Mouse (Mus musculus) C2C12 (cell line): ENCODE results near the gene Slc15a3. TPM values are rescaled to one million over a fixed set of nuclear protein-coding genes. Genes with fewer than 3 reads are reported as not detected.

Experiments
- H3K27me3 ChIP-seq: one replicate; pipeline ENCODE4 v1.6.1; 2011; ENCODE audit not compliant: control insufficient read depth, insufficient read depth, insufficient read length
- H3K36me3 ChIP-seq: one replicate; pipeline ENCODE4 v1.6.1; 2011; ENCODE audit not compliant: control insufficient read depth, insufficient read depth
- H3K4me3 ChIP-seq: one replicate; pipeline ENCODE4 v1.5.1; 2011; ENCODE audit warnings: mild to moderate bottlenecking, control low read depth; ENCODE audit not compliant: poor library complexity, insufficient read depth, severe bottlenecking
- H3K79me2 ChIP-seq: one replicate; pipeline ENCODE4 v1.6.1; 2011; ENCODE audit not compliant: control insufficient read depth, insufficient read depth
- H3K79me3 ChIP-seq: one replicate; pipeline ENCODE4 v1.6.1; 2011; ENCODE audit warnings: low read depth, control low read depth
- H3ac ChIP-seq: one replicate; pipeline ENCODE3; 2011; ENCODE audit warnings: low read depth; ENCODE audit not compliant: control insufficient read depth, insufficient read length
- CEBPB ChIP-seq: IDR thresholded peaks from one replicate; pipeline ENCODE4 v1.6.1; 2011; ENCODE audit warnings: low read depth, mild to moderate bottlenecking, control low read depth, moderate library complexity
- CTCF ChIP-seq: IDR thresholded peaks from one replicate; pipeline ENCODE4 v1.5.1; 2011; ENCODE audit not compliant: control insufficient read depth, insufficient read depth, insufficient read length
- FOSL1 ChIP-seq: IDR thresholded peaks from one replicate; pipeline ENCODE4 v1.8.0; 2011; ENCODE audit warnings: mild to moderate bottlenecking, low read length; ENCODE audit not compliant: poor library complexity, insufficient read depth, severe bottlenecking
- MAX ChIP-seq: IDR thresholded peaks from one replicate; pipeline ENCODE4 v1.6.1; 2011; ENCODE audit warnings: mild to moderate bottlenecking, control low read depth
- MYOD1 ChIP-seq: IDR thresholded peaks from one replicate; pipeline ENCODE4 v1.6.1; 2011; ENCODE audit warnings: low read depth; ENCODE audit not compliant: control insufficient read depth, insufficient read length
- MYOG ChIP-seq: IDR thresholded peaks from one replicate; pipeline ENCODE4 v1.6.1; 2011; ENCODE audit not compliant: control insufficient read depth, insufficient read length; ENCODE audit errors: extremely low read depth
- USF1 ChIP-seq: IDR thresholded peaks from one replicate; pipeline ENCODE4 v1.6.1; 2011; ENCODE audit warnings: low read depth, mild to moderate bottlenecking, control low read depth, moderate library complexity
- polyA plus RNA-seq: library from polyadenylated mRNA; unstranded; fragments of >200 nt; fragmentation: generic; extraction: Trizol; gene quantifications from one replicate; pipeline ENCODE4 v1.2.1, GENCODE M21; 2012; ENCODE audit warnings: missing spikeins

Gene Slc15a3
- polyA plus RNA-seq, 1 experiment = 6.3 TPM

DNA sequence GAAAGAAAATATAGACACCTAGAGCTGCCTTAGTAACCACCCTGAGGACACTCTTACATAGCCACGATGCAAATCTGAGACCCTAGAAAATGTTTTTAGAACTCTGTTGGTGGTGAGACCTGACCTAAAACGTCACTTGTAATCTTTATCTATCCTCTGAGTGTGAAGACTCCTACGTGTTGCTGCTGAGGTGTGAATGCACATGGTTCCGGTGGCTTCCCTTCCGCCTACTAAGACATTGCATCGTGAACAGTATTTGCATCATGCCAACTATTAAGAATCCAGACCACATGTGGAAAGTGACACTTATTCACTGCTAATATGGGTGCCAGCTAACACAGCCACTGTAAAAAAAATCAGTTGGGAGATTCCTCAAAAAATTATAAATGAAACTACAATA is 23.7 kb upstream of the Slc15a3 start:
- Histone ChIP-seq H3K79me2 (no peaks in the 10 kb centered on the region), H3K79me3 (no peaks in the 10 kb centered on the region), H3ac (no peak overlapping the region), H3K4me3 (no peak overlapping the region), H3K36me3 (no peaks in the 10 kb centered on the region), H3K27me3 (no peaks in the 10 kb centered on the region)
- TF ChIP-seq CEBPB (no peak), MAX (no peak), CTCF (no peak), FOSL1 (no peak), USF1 (no peak), MYOG (no peak), MYOD1 (no peak)

- no peaks in the 10 kb centered on the region for H3K79me2 ChIP-seq
- TF ChIP-seq CTCF (no peak), CEBPB (no peak), MYOG (no peak), MAX (no peak), MYOD1 (no peak), USF1 (no peak), FOSL1 (no peak)
- no peak overlapping the region for H3K4me3 ChIP-seq
- no peaks in the 10 kb centered on the region for H3K36me3 ChIP-seq
- H3K79me3 ChIP-seq = no peaks in the 10 kb centered on the region
- H3ac ChIP-seq = no peak overlapping the region
- no peaks in the 10 kb centered on the region for H3K27me3 ChIP-seq
Observed at GRCm38 (mm10) chr19:10816462-10816861, 23.1 kb upstream of the Slc15a3 start.

GRCm38 (mm10) chr19:10818217-10818946 is 21.1 kb upstream of the Slc15a3 start:
- Histone ChIP-seq H3K79me3 (no peaks in the 10 kb centered on the region), H3K4me3 (no peak overlapping the region), H3K36me3 (no peaks in the 10 kb centered on the region), H3K27me3 (no peaks in the 10 kb centered on the region), H3ac (no peak overlapping the region), H3K79me2 (no peaks in the 10 kb centered on the region)
- TF ChIP-seq CEBPB (no peak), USF1 (peak; percentile 54), MAX (no peak), MYOG (no peak), FOSL1 (no peak), CTCF (no peak), MYOD1 (no peak)

DNA sequence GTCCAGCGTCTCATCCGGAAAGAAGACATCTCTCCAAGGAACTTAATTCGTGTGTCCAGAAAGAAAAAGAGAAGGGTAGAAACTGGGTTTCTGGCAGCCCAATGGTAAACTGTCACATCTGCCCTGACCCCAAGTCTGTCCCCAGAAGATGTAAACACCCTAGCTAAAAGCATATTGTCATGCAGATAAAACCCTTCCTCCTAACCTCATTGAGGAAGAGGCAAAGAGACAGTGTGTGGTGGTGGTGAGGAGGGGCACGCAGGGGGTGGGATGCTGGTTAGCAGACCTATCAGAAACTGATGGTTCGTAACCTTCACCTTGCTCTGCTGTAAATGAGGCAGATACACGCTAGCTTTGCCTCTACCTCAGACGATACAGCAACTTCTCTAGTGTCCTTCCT is 18.2 kb upstream of the Slc15a3 start:
- Histone ChIP-seq H3K79me3 (no peaks in the 10 kb centered on the region), H3K79me2 (no peaks in the 10 kb centered on the region), H3K27me3 (no peaks in the 10 kb centered on the region), H3K36me3 (no peaks in the 10 kb centered on the region), H3ac (no peak overlapping the region), H3K4me3 (no peak overlapping the region)
- TF ChIP-seq CEBPB (no peak), MYOG (no peak), USF1 (no peak), MYOD1 (no peak), FOSL1 (no peak), MAX (no peak), CTCF (no peak)

GRCm38 (mm10) chr19:10822534-10822933 is 17.0 kb upstream of the Slc15a3 start:
- no peaks in the 10 kb centered on the region for H3K36me3 ChIP-seq
- TF ChIP-seq CTCF (no peak), MAX (no peak), MYOG (no peak), USF1 (no peak), MYOD1 (no peak), FOSL1 (no peak), CEBPB (no peak)
- no peak overlapping the region for H3ac ChIP-seq
- H3K79me3 ChIP-seq = no peaks in the 10 kb centered on the region
- H3K4me3 ChIP-seq = no peak overlapping the region
- no peaks in the 10 kb centered on the region for H3K79me2 ChIP-seq
- no peaks in the 10 kb centered on the region for H3K27me3 ChIP-seq

- Histone ChIP-seq H3K79me3 (no peaks in the 10 kb centered on the region), H3K27me3 (no peaks in the 10 kb centered on the region), H3ac (no peak overlapping the region)
Observed at GRCm38 (mm10) chr19:10824061-10824460, 15.5 kb upstream of the Slc15a3 start.

More at GRCm38 (mm10) chr19:10824061-10824460, 15.5 kb upstream of the Slc15a3 start:
- Histone ChIP-seq H3K79me2 (no peaks in the 10 kb centered on the region), H3K36me3 (no peaks in the 10 kb centered on the region), H3K4me3 (no peak overlapping the region)
- TF ChIP-seq MYOD1 = no peak
- no peak for TF ChIP-seq MAX
- TF ChIP-seq CEBPB = no peak
